Mouse (Mus musculus): ENCODE measurements around the gene Ncs1.

DNA sequence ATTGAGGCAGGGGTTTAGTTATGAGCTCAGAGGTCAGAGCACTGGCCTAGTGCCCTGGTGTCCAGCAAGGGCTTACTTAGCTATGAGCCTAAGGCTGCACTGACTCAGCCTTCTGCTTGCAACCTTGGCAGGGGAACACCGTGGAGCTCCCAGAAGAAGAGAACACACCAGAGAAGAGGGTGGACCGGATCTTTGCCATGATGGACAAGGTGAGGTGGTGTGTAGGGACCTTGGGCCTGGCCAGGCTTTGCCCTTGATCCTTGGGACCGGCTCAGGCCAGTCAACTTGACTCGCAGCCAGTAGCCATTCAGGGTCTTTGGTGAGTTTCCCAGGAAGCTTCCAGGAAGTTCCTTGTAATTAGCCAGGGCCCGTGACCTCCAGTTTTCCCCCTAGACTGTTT lies 38.9 kb downstream of the Ncs1 start:
- no peak for TF ChIP-seq POLR2A (IDR thresholded peaks at IDR 0.05; ENCODE audit: low read depth, low read length)
- no peak for TF ChIP-seq CTCF (conservative IDR thresholded peaks at IDR 0.05; ENCODE audit: insufficient read depth, insufficient read length, low read depth, low read length)
